In genomic region chr11:117018410-117018809, GRCm38 (mm10) we compare ENCODE assay signal across 8 mouse cellular contexts.
DNase-seq lines count a peak whose midpoint lies in the region; ATAC-seq lines count a peak whose summit lies in the region.

No protein-coding gene starts in this region.

- ATAC-seq in embryonic facial prominence, embryonic 14.5 days (ENCODE audit: low read depth) = peak; percentile 87
- ATAC-seq in heart, embryonic 11.5 days (replicated peaks; ENCODE audit: insufficient number of reproducible peaks, low FRiP score, low TSS enrichment) = no peak
- peak; percentile 23; the same call in 1 of the 2 replicates for ATAC-seq in kidney, embryonic 16.5 days (ENCODE audit: low FRiP score, low TSS enrichment)
- peak; percentile 63 for ATAC-seq in liver, embryonic 11.5 days (replicated peaks; ENCODE audit: low FRiP score)

- H3K4me1 ChIP-seq in embryonic facial prominence, embryonic 14.5 days (ENCODE audit: control insufficient read depth, insufficient read depth, low read length) = peaks cover 6% of the 10 kb centered on the region; the same call in 1 of the 2 replicates
- H3K4me1 ChIP-seq in heart, embryonic 11.5 days (ENCODE audit: control insufficient read depth, insufficient read depth, low read length) = peaks cover 4% of the 10 kb centered on the region; the same call in 1 of the 2 replicates
- H3K4me1 ChIP-seq in kidney, embryonic 16.5 days (ENCODE audit: insufficient read depth, low read length) = peaks cover 17% of the 10 kb centered on the region
- H3K4me1 ChIP-seq in liver, embryonic 11.5 days (replicated peaks; ENCODE audit: control insufficient read depth, insufficient read depth, low read length) = peaks cover 10% of the 10 kb centered on the region

- H3K9ac ChIP-seq in embryonic facial prominence, embryonic 14.5 days (ENCODE audit: low read depth, low read length) = no peak overlapping the region; the same call in 1 of the 2 replicates
- H3K9ac ChIP-seq in heart, embryonic 11.5 days (ENCODE audit: low read depth, low read length) = no peak overlapping the region
- no peak overlapping the region for H3K9ac ChIP-seq in kidney, embryonic 16.5 days (replicated peaks; ENCODE audit: low read length)
- H3K9ac ChIP-seq in liver, embryonic 11.5 days (ENCODE audit: low read depth, low read length) = no peak overlapping the region

- no peaks in the 10 kb centered on the region for H3K36me3 ChIP-seq in embryonic facial prominence, embryonic 14.5 days (ENCODE audit: control insufficient read depth, insufficient read depth, low read length)
- H3K36me3 ChIP-seq in heart, embryonic 11.5 days (ENCODE audit: control insufficient read depth, insufficient read depth, low read length) = no peaks in the 10 kb centered on the region
- no peaks in the 10 kb centered on the region for H3K36me3 ChIP-seq in kidney, embryonic 16.5 days (ENCODE audit: insufficient read depth, low read length)
- H3K36me3 ChIP-seq in liver, embryonic 11.5 days (ENCODE audit: control insufficient read depth, insufficient read depth, low read length) = no peaks in the 10 kb centered on the region

- no peak overlapping the region for H3K27ac ChIP-seq in embryonic facial prominence, embryonic 14.5 days (replicated peaks; ENCODE audit: low read depth, low read length)
- no peak overlapping the region for H3K27ac ChIP-seq in heart, embryonic 11.5 days (ENCODE audit: low read depth, low read length)
- no peak overlapping the region for H3K27ac ChIP-seq in kidney, embryonic 16.5 days (ENCODE audit: low read length)
- no peak overlapping the region for H3K27ac ChIP-seq in liver, embryonic 11.5 days (ENCODE audit: low read depth, low read length)

- peaks cover 2% of the 10 kb centered on the region for H3K9me3 ChIP-seq in embryonic facial prominence, embryonic 14.5 days (ENCODE audit: control insufficient read depth, low read length)
- H3K9me3 ChIP-seq in heart, embryonic 11.5 days (replicated peaks; ENCODE audit: control insufficient read depth, low read length) = peaks cover 2% of the 10 kb centered on the region; the same call in 1 of the 2 replicates
- no peaks in the 10 kb centered on the region for H3K9me3 ChIP-seq in kidney, embryonic 16.5 days (ENCODE audit: low read length)
- H3K9me3 ChIP-seq in liver, embryonic 11.5 days (ENCODE audit: control insufficient read depth, low read length) = peaks cover 2% of the 10 kb centered on the region; the same call in 1 of the 2 replicates

- peak overlapping the region; percentile 25; the same call in 1 of the 2 replicates for H3K4me2 ChIP-seq in embryonic facial prominence, embryonic 14.5 days (ENCODE audit: low read depth, low read length)
- H3K4me2 ChIP-seq in heart, embryonic 11.5 days = peak overlapping the region; percentile 23
- H3K4me2 ChIP-seq in kidney, embryonic 16.5 days (replicated peaks; ENCODE audit: low read depth, low read length) = peak overlapping the region; percentile 37
- H3K4me2 ChIP-seq in liver, embryonic 11.5 days = 0 out of 2 replicates have a peak overlapping the region, but pooled peaks have one; percentile 28

- no peaks in the 10 kb centered on the region for H3K27me3 ChIP-seq in embryonic facial prominence, embryonic 14.5 days (replicated peaks; ENCODE audit: control insufficient read depth, insufficient read depth, low read length)
- H3K27me3 ChIP-seq in heart, embryonic 11.5 days (ENCODE audit: control insufficient read depth, insufficient read depth, low read length) = no peaks in the 10 kb centered on the region; the same call in 1 of the 2 replicates
- H3K27me3 ChIP-seq in kidney, embryonic 16.5 days (ENCODE audit: insufficient read depth, low read length) = peaks cover 4% of the 10 kb centered on the region; the same call in 1 of the 2 replicates
- peaks cover 14% of the 10 kb centered on the region; the same call in 1 of the 2 replicates for H3K27me3 ChIP-seq in liver, embryonic 11.5 days (replicated peaks; ENCODE audit: control insufficient read depth, insufficient read depth, low read length)

- peak; percentile 73 for DNase-seq in A20 (ENCODE audit: low read depth, low spot score)
- DNase-seq in adrenal gland, postnatal 4 days (ENCODE audit: low spot score in 2 of 2) = peak; percentile 29 to 51
- peak; percentile 97 for DNase-seq in embryonic facial prominence, embryonic 14.5 days (ENCODE audit: low spot score)
- peak; percentile 70 for DNase-seq in liver, embryonic 11.5 days (ENCODE audit: low spot score)
- peak; percentile 41 to 43 for DNase-seq in natural killer cell, adult 2 months (ENCODE audit: low spot score in 2 of 2)
- peak; percentile 91 for DNase-seq in telencephalon, adult 2 months (ENCODE audit: low read depth, low spot score)

- WGBS in embryonic facial prominence, embryonic 14.5 days = 5% methylated on average over 8 of the region's 8 CpGs
- 1% methylated on average over 8 of the region's 8 CpGs for WGBS in heart, embryonic 11.5 days (ENCODE audit: insufficient replicate concordance)
- WGBS in kidney, embryonic 16.5 days = 14% methylated on average over 8 of the region's 8 CpGs
- 1% methylated on average over 8 of the region's 8 CpGs for WGBS in liver, embryonic 11.5 days

- no peak overlapping the region for H3K4me3 ChIP-seq in embryonic facial prominence, embryonic 14.5 days (ENCODE audit: low read depth, low read length)
- no peak overlapping the region for H3K4me3 ChIP-seq in heart, embryonic 11.5 days (ENCODE audit: low read depth, low read length)
- H3K4me3 ChIP-seq in kidney, embryonic 16.5 days (ENCODE audit: low read length) = no peak overlapping the region
- H3K4me3 ChIP-seq in liver, embryonic 11.5 days (ENCODE audit: low read depth, low read length) = no peak overlapping the region

Comparison
In these comparisons a context has a peak if more than half of its experiments do, and no peak if none do; other contexts are left out.
1. DNase-seq: peak in every context shown above with its lines; median percentile 97 in embryonic facial prominence, embryonic 14.5 days; 91 in telencephalon, adult 2 months; 73 in A20; 70 in liver, embryonic 11.5 days; 42 in natural killer cell, adult 2 months; 40 in adrenal gland, postnatal 4 days.